Mouse (Mus musculus) ES-Bruce4 (cell line): ENCODE results near the gene Gm17364. TPM values are rescaled to one million over a fixed set of nuclear protein-coding genes. Genes with fewer than 3 reads are reported as not detected.

Experiments
- H3K27ac ChIP-seq: 2 replicates; pipeline ENCODE4 v1.5.1; 2012; ENCODE audit warnings: low read length, inconsistent platforms; ENCODE audit not compliant: insufficient read depth
- H3K27me3 ChIP-seq: 2 replicates; pipeline ENCODE4 v1.6.1; 2012; ENCODE audit warnings: mild to moderate bottlenecking, low read length, inconsistent platforms; ENCODE audit not compliant: control insufficient read depth, poor library complexity, insufficient read depth, severe bottlenecking
- H3K36me3 ChIP-seq: 2 replicates; pipeline ENCODE4 v1.6.1; 2012; ENCODE audit warnings: inconsistent platforms, mild to moderate bottlenecking, low read length, moderate library complexity; ENCODE audit not compliant: control insufficient read depth, poor library complexity, insufficient read depth, severe bottlenecking
- H3K4me1 ChIP-seq: one replicate; pipeline ENCODE4 v1.8.1; 2011; ENCODE audit warnings: low read length; ENCODE audit not compliant: control insufficient read depth, insufficient read depth
- H3K4me3 ChIP-seq: 2 replicates; pipeline ENCODE4 v1.5.1; 2011; ENCODE audit warnings: low read depth, mild to moderate bottlenecking, low read length
- H3K9ac ChIP-seq: 2 replicates; pipeline ENCODE4 v1.6.1; 2012; ENCODE audit warnings: low read depth, mild to moderate bottlenecking, inconsistent platforms; ENCODE audit not compliant: poor library complexity, severe bottlenecking
- H3K9me3 ChIP-seq: replicated peaks from 2 replicates; pipeline ENCODE4 v1.6.1; 2012; ENCODE audit warnings: mild to moderate bottlenecking, low read length, inconsistent platforms; ENCODE audit not compliant: control insufficient read depth, poor library complexity, insufficient read depth, severe bottlenecking
- CTCF ChIP-seq: IDR thresholded peaks from one replicate; pipeline ENCODE4 v1.8.1; 2011; ENCODE audit warnings: low read depth, low read length
- EP300 ChIP-seq: IDR thresholded peaks from 2 replicates; pipeline ENCODE4 v1.6.1; 2011; ENCODE audit warnings: low read depth, low read length; ENCODE audit not compliant: insufficient read depth
- POLR2A ChIP-seq: IDR thresholded peaks from one replicate; pipeline ENCODE4 v1.8.1; 2011; ENCODE audit warnings: low read length; ENCODE audit not compliant: insufficient read depth
- polyA plus RNA-seq: library from polyadenylated mRNA; stranded (reverse); fragments of >200 nt; gene quantifications from 2 replicates; pipeline ENCODE4 v1.2.4, GENCODE M21; 2011; ENCODE audit warnings: low read depth; ENCODE audit not compliant: missing spikeins, insufficient read depth, insufficient read length

Gm17364 gene
- polyA plus RNA-seq: not detected in 2 replicates

GRCm38 (mm10) chr13:41273927-41274650 lies at the start of gene Gm17364:
Gene Gm17364, minus strand, starts transcription at chr13:41273977.
- H3K27me3 ChIP-seq: no peaks in the 10 kb centered on the region
- TF ChIP-seq POLR2A (no peak), CTCF (no peak), EP300 (no peak)
- H3K4me1 ChIP-seq: no peaks in the 10 kb centered on the region
- H3K36me3 ChIP-seq: peaks cover 8% of the 10 kb centered on the region; the same call in 1 of the 2 replicates
- no peak within 1 kb of the TSS for H3K9ac ChIP-seq
- H3K4me3 ChIP-seq: no peak within 1 kb of the TSS
- H3K27ac ChIP-seq: no peak within 1 kb of the TSS
- H3K9me3 ChIP-seq: no peaks in the 10 kb centered on the region

DNA sequence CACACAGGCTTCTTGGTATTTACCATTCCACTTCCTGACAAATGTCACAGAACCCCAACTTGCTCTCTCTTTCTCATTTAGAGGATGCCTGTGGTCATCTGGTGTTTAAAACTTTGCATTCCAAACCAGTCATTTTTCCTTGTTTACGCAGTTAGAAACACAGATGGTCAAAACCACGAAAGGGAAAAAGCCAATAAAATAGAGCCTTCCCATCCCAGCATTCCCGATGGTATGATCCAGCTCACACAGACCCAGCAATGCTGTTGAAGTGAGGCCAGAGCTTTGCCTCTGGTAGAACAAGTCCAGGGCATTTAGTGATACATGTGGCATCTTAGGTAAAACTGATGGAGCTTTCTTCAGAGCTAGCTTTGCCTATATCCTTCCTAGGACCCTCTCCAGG lies 47.7 kb upstream of the Gm17364 start:
- H3K9ac ChIP-seq: no peak overlapping the region

GRCm38 (mm10) chr13:41320749-41321148 lies 47.0 kb upstream of the Gm17364 start:
- Histone ChIP-seq H3K4me3 (no peak overlapping the region), H3K27ac (no peak overlapping the region)

More for the DNA sequence above, 47.7 kb upstream of the Gm17364 start:
- no peak overlapping the region for H3K27ac ChIP-seq
- H3K27me3 ChIP-seq: no peaks in the 10 kb centered on the region
- H3K4me1 ChIP-seq: no peaks in the 10 kb centered on the region
- H3K36me3 ChIP-seq: no peaks in the 10 kb centered on the region
- no peak overlapping the region for H3K4me3 ChIP-seq
- TF ChIP-seq EP300: no peak
- no peak for TF ChIP-seq CTCF
- no peak for TF ChIP-seq POLR2A
- H3K9me3 ChIP-seq: no peaks in the 10 kb centered on the region

GRCm38 (mm10) chr13:41302716-41303115 lies 28.9 kb upstream of the Gm17364 start:
- Histone ChIP-seq H3K4me1 (no peaks in the 10 kb centered on the region), H3K9ac (no peak overlapping the region), H3K27ac (no peak overlapping the region), H3K4me3 (no peak overlapping the region), H3K27me3 (no peaks in the 10 kb centered on the region), H3K9me3 (no peaks in the 10 kb centered on the region), H3K36me3 (no peaks in the 10 kb centered on the region)
- no peak for TF ChIP-seq EP300
- no peak for TF ChIP-seq POLR2A
- peak; percentile 56 for TF ChIP-seq CTCF

More at GRCm38 (mm10) chr13:41320749-41321148, 47.0 kb upstream of the Gm17364 start:
- TF ChIP-seq POLR2A (no peak), EP300 (no peak), CTCF (no peak)
- no peaks in the 10 kb centered on the region for H3K4me1 ChIP-seq
- no peak overlapping the region for H3K9ac ChIP-seq
- no peaks in the 10 kb centered on the region for H3K36me3 ChIP-seq
- H3K27me3 ChIP-seq: no peaks in the 10 kb centered on the region
- H3K9me3 ChIP-seq: no peaks in the 10 kb centered on the region

DNA sequence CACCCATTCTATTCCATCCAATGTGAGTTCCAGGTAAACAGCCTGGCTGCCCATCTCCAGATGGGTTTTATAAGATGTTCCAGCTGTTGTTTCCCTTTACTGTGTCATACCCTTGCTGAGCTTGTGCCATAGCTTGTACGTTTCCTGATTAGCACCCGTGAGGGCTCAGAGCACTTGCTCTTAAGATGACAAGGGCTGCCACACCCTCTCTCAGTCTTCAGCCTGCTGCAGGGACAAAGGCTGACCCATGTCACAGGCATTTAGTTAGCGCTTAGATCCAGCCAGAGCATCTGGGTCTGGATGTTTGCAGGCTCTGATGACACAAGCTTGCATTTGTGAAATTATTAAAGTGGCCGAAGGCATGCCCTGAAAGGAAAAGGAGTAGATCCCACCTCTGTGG lies 26.3 kb upstream of the Gm17364 start:
- no peak for TF ChIP-seq CTCF
- no peak for TF ChIP-seq POLR2A
- TF ChIP-seq EP300: no peak
- H3K36me3 ChIP-seq: no peaks in the 10 kb centered on the region
- H3K4me1 ChIP-seq: no peaks in the 10 kb centered on the region
- H3K9ac ChIP-seq: no peak overlapping the region
- no peak overlapping the region for H3K27ac ChIP-seq
- no peaks in the 10 kb centered on the region for H3K27me3 ChIP-seq
- no peak overlapping the region for H3K4me3 ChIP-seq
- H3K9me3 ChIP-seq: no peaks in the 10 kb centered on the region

- Histone ChIP-seq H3K36me3 (no peaks in the 10 kb centered on the region), H3K27me3 (no peaks in the 10 kb centered on the region), H3K9ac (no peak overlapping the region), H3K27ac (no peak overlapping the region), H3K9me3 (no peaks in the 10 kb centered on the region), H3K4me1 (no peaks in the 10 kb centered on the region), H3K4me3 (no peak overlapping the region)
- TF ChIP-seq CTCF (no peak), EP300 (no peak), POLR2A (no peak)
Observed at GRCm38 (mm10) chr13:41298996-41299395, 25.2 kb upstream of the Gm17364 start.
